Mouse (Mus musculus) small intestine, adult 2 months (tissue): ENCODE data around the gene Orm3.

Source experiments
- CTCF ChIP-seq: fragments of 200-500 bp; IDR thresholded peaks from 2 replicates; pipeline ENCODE4 v1.5.1; 2012; ENCODE audit warnings: low read depth, mild to moderate bottlenecking, control low read depth, inconsistent platforms, low read length, moderate library complexity, mixed read lengths; ENCODE audit not compliant: insufficient replicate concordance, insufficient read length; ENCODE audit errors: extremely low read depth
- POLR2A ChIP-seq: fragments of 200-500 bp; IDR thresholded peaks from 2 replicates; pipeline ENCODE4 v1.6.1; 2012; ENCODE audit warnings: low read depth, mild to moderate bottlenecking, control low read depth, inconsistent platforms, low read length, moderate library complexity

DNA sequence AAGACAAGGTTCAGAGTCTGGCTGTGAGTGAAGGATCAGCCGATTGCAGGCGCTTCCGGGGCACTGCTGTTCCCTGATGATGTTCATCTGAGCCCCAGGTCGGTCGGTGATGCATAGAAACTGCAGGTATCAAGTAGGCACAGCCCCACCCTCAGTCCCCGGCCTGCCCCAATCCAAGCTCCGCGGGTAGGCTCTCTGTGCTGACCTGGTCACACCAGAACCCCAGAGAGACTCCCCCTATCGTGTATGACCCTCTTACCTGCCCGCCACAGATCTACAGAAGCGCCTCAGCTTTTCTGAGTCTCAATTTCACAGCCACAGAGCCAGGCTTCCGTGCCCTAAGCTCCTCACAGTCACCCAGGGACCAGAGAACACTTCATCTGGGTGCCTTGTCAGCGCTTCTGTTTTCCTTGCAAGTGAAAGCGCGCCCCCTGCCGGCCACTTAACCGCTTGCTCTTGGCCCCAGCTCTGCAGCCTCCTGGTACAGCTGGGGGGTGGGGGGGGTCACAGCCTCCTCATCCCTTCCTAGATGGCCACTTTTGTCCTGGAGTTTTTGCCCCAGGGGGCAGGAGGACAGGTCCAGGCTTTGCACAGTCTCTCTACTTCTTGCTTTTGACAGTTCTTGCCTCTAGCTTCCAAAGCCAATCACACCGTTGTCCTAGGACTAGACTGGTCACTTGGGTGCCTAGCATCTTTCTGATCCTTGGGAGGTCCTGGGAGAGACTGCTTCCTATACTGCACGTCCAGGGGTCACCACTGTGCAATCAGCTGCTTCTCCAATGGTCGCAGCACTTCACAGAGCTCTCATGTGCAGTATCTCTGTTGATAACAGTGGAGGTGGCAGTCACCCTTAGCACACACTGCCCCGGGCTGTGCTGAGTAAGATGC, 48.5 kb upstream of the Orm3 start:
- TF ChIP-seq POLR2A (no peak), CTCF (peak; percentile 76)
